Mouse (Mus musculus): ENCODE data around the gene Mdh1. TPM values are rescaled to one million over a fixed set of nuclear protein-coding genes. Genes with fewer than 3 reads are reported as not detected.

Gene Mdh1
- 134 and 208 TPM in 2 replicates for polyA plus RNA-seq (2012; rRNA removed)
- 363 and 381 TPM in 2 replicates for polyA plus RNA-seq (2014; fragmentation: Nextera tagmentation; extraction: Ambion mirVana)

- Histone ChIP-seq H3K9ac (ENCODE audit: low read depth, low read length, severe bottlenecking) (peak within 1 kb of the TSS; percentile 71), H3K4me2 (replicated peaks; ENCODE audit: low read depth, low read length, severe bottlenecking) (peak within 1 kb of the TSS; percentile 67), H3K9me3 (ENCODE audit: control insufficient read depth, low read length) (no peaks in the 10 kb centered on the region), H3K36me3 (ENCODE audit: control insufficient read depth, insufficient read depth, low read length) (no peaks in the 10 kb centered on the region), H3K27me3 (ENCODE audit: control insufficient read depth, insufficient read depth, low read length) (no peaks in the 10 kb centered on the region), H3K27ac (replicated peaks; ENCODE audit: low read depth, low read length) (peak within 1 kb of the TSS; percentile 39; the same call in 1 of the 2 replicates), H3K4me3 (replicated peaks; ENCODE audit: low read length) (peak within 1 kb of the TSS; percentile 75), H3K4me1 (ENCODE audit: control insufficient read depth, insufficient read depth, low read length) (peaks cover 10% of the 10 kb centered on the region)
- under 1% methylated on average over 42 of the region's 42 CpGs for WGBS
- TF ChIP-seq POLR2A (IDR thresholded peaks at IDR 0.05; ENCODE audit: borderline replicate concordance, extremely low read depth, insufficient read depth, insufficient read length), result no peak; the same call in 1 of the 2 replicates
- peak; percentile 98 for ATAC-seq (ENCODE audit: low FRiP score, low read depth)
- DNase-seq (ENCODE audit: low spot score), result peak; percentile 97
These were observed at the start of gene Mdh1, which contains the start of gene Wdpcp for GRCm38 (mm10) chr11:21571700-21572381. Gene Mdh1 (minus strand): TSS chr11:21572367. Gene Wdpcp (plus strand): TSS chr11:21572235.

GRCm38 (mm10) chr11:21615915-21616314 lies 43.7 kb upstream of the Mdh1 start:
- no peak overlapping the region for H3K27ac ChIP-seq (replicated peaks; ENCODE audit: low read depth, low read length)
- H3K9me3 ChIP-seq (ENCODE audit: control insufficient read depth, low read length), result no peaks in the 10 kb centered on the region
- H3K4me1 ChIP-seq (ENCODE audit: control insufficient read depth, insufficient read depth, low read length), result no peaks in the 10 kb centered on the region
- H3K27me3 ChIP-seq (ENCODE audit: control insufficient read depth, insufficient read depth, low read length), result no peaks in the 10 kb centered on the region
- TF ChIP-seq POLR2A (IDR thresholded peaks at IDR 0.05; ENCODE audit: borderline replicate concordance, extremely low read depth, insufficient read depth, insufficient read length), result no peak
- no peak overlapping the region for H3K9ac ChIP-seq (ENCODE audit: low read depth, low read length, severe bottlenecking)
- DNase-seq (ENCODE audit: low spot score), result no peak
- no peak overlapping the region for H3K4me3 ChIP-seq (replicated peaks; ENCODE audit: low read length)
- H3K36me3 ChIP-seq (ENCODE audit: control insufficient read depth, insufficient read depth, low read length), result no peaks in the 10 kb centered on the region
- no peak overlapping the region for H3K4me2 ChIP-seq (replicated peaks; ENCODE audit: low read depth, low read length, severe bottlenecking)
- ATAC-seq (ENCODE audit: low FRiP score, low read depth), result no peak

GRCm38 (mm10) chr11:21602497-21602896 lies 30.3 kb upstream of the Mdh1 start:
- H3K9ac ChIP-seq (ENCODE audit: low read depth, low read length, severe bottlenecking), result no peak overlapping the region
- H3K4me1 ChIP-seq (ENCODE audit: control insufficient read depth, insufficient read depth, low read length), result no peaks in the 10 kb centered on the region
- no peaks in the 10 kb centered on the region for H3K9me3 ChIP-seq (ENCODE audit: control insufficient read depth, low read length)
- DNase-seq (ENCODE audit: low spot score) (peak; percentile 10), ATAC-seq (ENCODE audit: low FRiP score, low read depth) (no peak)
- no peak overlapping the region for H3K4me2 ChIP-seq (replicated peaks; ENCODE audit: low read depth, low read length, severe bottlenecking)
- H3K27me3 ChIP-seq (ENCODE audit: control insufficient read depth, insufficient read depth, low read length), result no peaks in the 10 kb centered on the region
- H3K27ac ChIP-seq (replicated peaks; ENCODE audit: low read depth, low read length), result no peak overlapping the region
- 41% methylated on average over 5 of the region's 5 CpGs for WGBS
- H3K4me3 ChIP-seq (replicated peaks; ENCODE audit: low read length), result no peak overlapping the region
- TF ChIP-seq POLR2A (IDR thresholded peaks at IDR 0.05; ENCODE audit: borderline replicate concordance, extremely low read depth, insufficient read depth, insufficient read length), result no peak
- no peaks in the 10 kb centered on the region for H3K36me3 ChIP-seq (ENCODE audit: control insufficient read depth, insufficient read depth, low read length)

DNA sequence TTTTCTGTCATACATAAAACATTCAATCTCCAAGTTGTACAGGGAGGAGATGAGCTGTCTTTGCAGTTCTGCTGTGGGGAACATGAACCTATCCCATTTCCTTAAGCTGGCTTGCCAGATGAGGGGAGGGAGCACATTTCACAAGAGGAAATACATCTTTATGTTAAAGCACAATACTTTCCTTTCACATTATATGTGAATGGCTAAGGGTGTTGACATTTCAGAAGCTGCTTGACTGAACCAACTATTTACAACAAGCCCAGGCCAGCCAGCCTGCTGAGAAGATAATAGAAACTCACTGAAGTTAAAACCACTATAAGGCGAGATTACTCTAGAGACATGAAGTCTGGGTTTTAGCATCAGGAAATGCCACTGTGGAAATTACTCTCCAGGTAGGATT lies 11.1 kb upstream of the Mdh1 start:
- H3K4me2 ChIP-seq (replicated peaks; ENCODE audit: low read depth, low read length, severe bottlenecking), result no peak overlapping the region
- DNase-seq (ENCODE audit: low spot score), result no peak
- no peak overlapping the region for H3K9ac ChIP-seq (ENCODE audit: low read depth, low read length, severe bottlenecking)
- no peak overlapping the region for H3K4me3 ChIP-seq (replicated peaks; ENCODE audit: low read length)
- H3K9me3 ChIP-seq (ENCODE audit: control insufficient read depth, low read length), result no peaks in the 10 kb centered on the region
- H3K27me3 ChIP-seq (ENCODE audit: control insufficient read depth, insufficient read depth, low read length), result no peaks in the 10 kb centered on the region
- no peaks in the 10 kb centered on the region for H3K36me3 ChIP-seq (ENCODE audit: control insufficient read depth, insufficient read depth, low read length)
- H3K4me1 ChIP-seq (ENCODE audit: control insufficient read depth, insufficient read depth, low read length), result no peaks in the 10 kb centered on the region
- H3K27ac ChIP-seq (replicated peaks; ENCODE audit: low read depth, low read length), result no peak overlapping the region
- 27% methylated on average over 1 of the region's 1 CpGs for WGBS
- ATAC-seq (ENCODE audit: low FRiP score, low read depth), result no peak
- no peak for TF ChIP-seq POLR2A (IDR thresholded peaks at IDR 0.05; ENCODE audit: borderline replicate concordance, extremely low read depth, insufficient read depth, insufficient read length)

- Histone ChIP-seq H3K27ac (replicated peaks; ENCODE audit: low read depth, low read length) (no peak overlapping the region), H3K9ac (ENCODE audit: low read depth, low read length, severe bottlenecking) (no peak overlapping the region), H3K4me2 (replicated peaks; ENCODE audit: low read depth, low read length, severe bottlenecking) (no peak overlapping the region), H3K36me3 (ENCODE audit: control insufficient read depth, insufficient read depth, low read length) (no peaks in the 10 kb centered on the region), H3K9me3 (ENCODE audit: control insufficient read depth, low read length) (no peaks in the 10 kb centered on the region), H3K4me1 (ENCODE audit: control insufficient read depth, insufficient read depth, low read length) (no peaks in the 10 kb centered on the region), H3K27me3 (ENCODE audit: control insufficient read depth, insufficient read depth, low read length) (no peaks in the 10 kb centered on the region), H3K4me3 (replicated peaks; ENCODE audit: low read length) (no peak overlapping the region)
- no peak for ATAC-seq (ENCODE audit: low FRiP score, low read depth)
- 72% methylated on average over 7 of the region's 7 CpGs for WGBS
- no peak for TF ChIP-seq POLR2A (IDR thresholded peaks at IDR 0.05; ENCODE audit: borderline replicate concordance, extremely low read depth, insufficient read depth, insufficient read length)
- no peak for DNase-seq (ENCODE audit: low spot score)
These were observed 9.3 kb upstream of the Mdh1 start for GRCm38 (mm10) chr11:21581472-21581871.

All from limb, embryonic 14.5 days (tissue).